Mouse (Mus musculus): Measurements from ENCODE around the gene Ms4a5.

DNA sequence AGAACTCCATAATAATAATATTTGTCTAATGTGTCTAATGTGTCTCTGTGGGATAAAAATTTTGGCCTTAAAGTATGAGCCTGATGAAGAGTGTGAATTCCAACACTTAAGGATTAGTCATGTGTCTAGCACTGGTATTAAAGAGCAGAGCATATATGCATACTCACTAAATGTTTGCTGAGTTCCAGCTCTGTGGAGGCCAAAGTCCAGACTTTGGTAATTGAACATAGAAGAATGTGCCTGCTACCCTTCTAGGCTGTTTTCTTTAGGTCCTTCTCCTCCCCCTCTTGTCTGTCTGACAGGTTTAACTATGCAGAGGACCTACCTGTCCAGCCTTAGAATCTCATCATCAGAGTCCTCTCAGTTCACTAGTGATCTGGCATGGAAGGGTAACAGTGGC is 47.9 kb downstream of the Ms4a5 start:
- TF ChIP-seq POLR2A (IDR thresholded peaks at IDR 0.05; ENCODE audit: insufficient read length, low read depth): no peak
- no peak for TF ChIP-seq MAX (IDR thresholded peaks at IDR 0.05; ENCODE audit: low read depth)
- no peak for TF ChIP-seq MYOD1 (IDR thresholded peaks at IDR 0.05; ENCODE audit: control insufficient read depth in 1 of 3, insufficient read length in 2 of 3, low read depth in 2 of 3)
- TF ChIP-seq E2F4 (IDR thresholded peaks at IDR 0.05; ENCODE audit: insufficient read depth): no peak
- TF ChIP-seq USF1 (IDR thresholded peaks at IDR 0.05; ENCODE audit: low read depth): no peak
- no peak for TF ChIP-seq TCF12 (IDR thresholded peaks at IDR 0.05; ENCODE audit: insufficient read depth, poor library complexity, severe bottlenecking)
- TF ChIP-seq TCF3 (IDR thresholded peaks at IDR 0.05; ENCODE audit: insufficient read length, low read depth): no peak
- no peak for TF ChIP-seq SRF (IDR thresholded peaks at IDR 0.05; ENCODE audit: control insufficient read depth, insufficient read length, low read depth)
- TF ChIP-seq POLR2AphosphoS2 (IDR thresholded peaks at IDR 0.05; ENCODE audit: insufficient read length, low read depth): no peak
- TF ChIP-seq CEBPB (IDR thresholded peaks at IDR 0.05; ENCODE audit: insufficient read depth, poor library complexity, severe bottlenecking): no peak

All from myocyte (in vitro differentiated cells).